ENCODE assay signal across 8 mouse cellular contexts in genomic region chr15:83349954-83350711, GRCm38 (mm10). TPM values are rescaled to one million over a fixed set of nuclear protein-coding genes. Genes with fewer than 3 reads are reported as not detected.
A peak's percentile ranks its signal among the peaks of the same experiment; 100 is the strongest.
DNase-seq lines count a peak whose midpoint lies in the region; ATAC-seq and TF ChIP-seq lines count a peak whose summit lies in the region.

Gene Arfgap3 (minus strand): TSS chr15:83350247.

- H3K4me1 ChIP-seq in hindbrain, embryonic 10.5 days (replicated peaks): peaks cover 23% of the 10 kb centered on the region
- H3K4me1 ChIP-seq in lung, postnatal 0 days (ENCODE audit: insufficient read depth, low read depth, low read length): peaks cover 5% of the 10 kb centered on the region

- H3K9ac ChIP-seq in lung, postnatal 0 days (replicated peaks; ENCODE audit: low read depth): peak within 1 kb of the TSS; percentile 84

- TF ChIP-seq CTCF in lung, postnatal 0 days (IDR thresholded peaks at IDR 0.05): no peak

- no peaks in the 10 kb centered on the region for H3K9me3 ChIP-seq in hindbrain, embryonic 10.5 days
- H3K9me3 ChIP-seq in lung, postnatal 0 days (ENCODE audit: low read length): no peaks in the 10 kb centered on the region

- H3K4me2 ChIP-seq in lung, postnatal 0 days (replicated peaks; ENCODE audit: low read depth, low read length): peak within 1 kb of the TSS; percentile 89

- peak; percentile 86 for ATAC-seq in frontal cortex, adult (ENCODE audit: low TSS enrichment)
- peak; percentile 94 for ATAC-seq in lung, postnatal 0 days

- H3K27ac ChIP-seq in hindbrain, embryonic 10.5 days: peak within 1 kb of the TSS; percentile 92
- peak within 1 kb of the TSS; percentile 78 for H3K27ac ChIP-seq in lung, postnatal 0 days (ENCODE audit: low read length)

- no peak for TF ChIP-seq EP300 in lung, postnatal 0 days (IDR thresholded peaks at IDR 0.05)

- WGBS in hindbrain, embryonic 10.5 days: under 1% methylated on average over 60 of the region's 60 CpGs
- under 1% methylated on average over 52 of the region's 60 CpGs for WGBS in lung, postnatal 0 days

- peak within 1 kb of the TSS; percentile 91 for H3K4me3 ChIP-seq in hindbrain, embryonic 10.5 days
- H3K4me3 ChIP-seq in lung, postnatal 0 days (ENCODE audit: low read depth, low read length): peak within 1 kb of the TSS; percentile 91

- peak; percentile 75 for DNase-seq in MEL-GATA-1-ER (ENCODE audit: extremely low read depth, low read depth)
- peak; percentile 94 for DNase-seq in cerebellum, adult 8-10 months
- peak; percentile 97 for DNase-seq in hindbrain, embryonic 10.5 days (ENCODE audit: low spot score)
- DNase-seq in layer of hippocampus, adult 9-11 months: peak; percentile 95
- peak; percentile 94 for DNase-seq in lung, postnatal 0 days (ENCODE audit: low spot score)
- peak; percentile 93 for DNase-seq in ovary, postnatal 14 days (ENCODE audit: low spot score)
- peak; percentile 96 for DNase-seq in thymus, postnatal 14 days

- peaks cover 7% of the 10 kb centered on the region; the same call in 1 of the 2 replicates for H3K36me3 ChIP-seq in hindbrain, embryonic 10.5 days
- no peaks in the 10 kb centered on the region for H3K36me3 ChIP-seq in lung, postnatal 0 days (ENCODE audit: insufficient read depth, low read length)

- peaks cover 9% of the 10 kb centered on the region for H3K27me3 ChIP-seq in hindbrain, embryonic 10.5 days (ENCODE audit: insufficient read depth, poor library complexity, severe bottlenecking)
- H3K27me3 ChIP-seq in lung, postnatal 0 days (replicated peaks; ENCODE audit: insufficient read depth, low read length): no peaks in the 10 kb centered on the region

RNA-seq across cellular contexts. Expression of gene Arfgap3, which starts in this region (rescaled TPM):
- polyA plus RNA-seq in hindbrain, embryonic 10.5 days (2016; fragmentation: Nextera tagmentation; extraction: Ambion mirVana): 33.1 and 36.9 TPM in 2 replicates
- 41.1 and 44.2 TPM in 2 replicates for polyA plus RNA-seq in lung, postnatal 0 days (2015; fragmentation: Nextera tagmentation; extraction: Ambion mirVana)

Comparison
In these comparisons a context has a peak if more than half of its experiments do, and no peak if none do; other contexts are left out.
1. Peak in every context shown above with its lines: DNase-seq, ATAC-seq, H3K4me3 ChIP-seq and H3K27ac ChIP-seq.